Mouse (Mus musculus) stomach, postnatal 0 days (tissue): Measurements from ENCODE around the gene Eml6.

Experiments
- CTCF ChIP-seq: IDR thresholded peaks from 2 replicates; pipeline ENCODE4 v1.5.1; 2016; ENCODE audit warnings: antibody characterized with exemption, low read depth, mild to moderate bottlenecking, moderate library complexity
- EP300 ChIP-seq: optimal IDR thresholded peaks from 2 replicates; pipeline ENCODE3; 2016; ENCODE audit warnings: antibody characterized with exemption

- TF ChIP-seq CTCF (no peak), EP300 (no peak)
Measured at GRCm38 (mm10) chr11:29864269-29864668, 161.6 kb downstream of the Eml6 start.
